Mouse (Mus musculus): ENCODE measurements around the gene Ppib. TPM values are rescaled to one million over a fixed set of nuclear protein-coding genes. Genes with fewer than 3 reads are reported as not detected.

Gene Ppib
- polyA plus RNA-seq (2012; rRNA removed): 466 and 478 TPM in 2 replicates

GRCm38 (mm10) chr9:66059583-66060307, at the start of gene Ppib:
Gene Ppib, plus strand, starts transcription at chr9:66060222.

GRCm38 (mm10) chr9:66069583-66069982, 9.6 kb downstream of the Ppib start, which contains the start of gene Snx22:
Gene Snx22, minus strand, starts transcription at chr9:66069719.

Other genes starting within 250 kb of the Ppib start
- 2.9 and 4.3 TPM in 2 replicates for gene Zfp609, start 232.7 kb upstream of the Ppib start, polyA plus RNA-seq (2012; rRNA removed)
- 28.5 and 40.3 TPM in 2 replicates for gene Pclaf, start 170.0 kb upstream of the Ppib start, polyA plus RNA-seq (2012; rRNA removed)
- gene Trip4, start 151.4 kb upstream of the Ppib start, polyA plus RNA-seq (2012; rRNA removed): 5.0 TPM in 2 replicates
- 2.0 and 2.7 TPM in 2 replicates for gene Csnk1g1, start 151.3 kb upstream of the Ppib start, polyA plus RNA-seq (2012; rRNA removed)
- 8.8 and 11.0 TPM in 2 replicates for gene Snx22, start 9.5 kb downstream of the Ppib start, polyA plus RNA-seq (2012; rRNA removed)
- 32.2 and 32.5 TPM in 2 replicates for gene Snx1, start 66.4 kb downstream of the Ppib start, polyA plus RNA-seq (2012; rRNA removed)
- gene Ciao2a, start 66.4 kb downstream of the Ppib start, polyA plus RNA-seq (2012; rRNA removed): 35.0 and 35.9 TPM in 2 replicates
- 12.3 and 14.3 TPM in 2 replicates for gene Dapk2, start 98.0 kb downstream of the Ppib start, polyA plus RNA-seq (2012; rRNA removed)